Mouse (Mus musculus) gastrocnemius, adult 2 months (tissue): ENCODE results near the gene Rps18. TPM values are rescaled to one million over a fixed set of nuclear protein-coding genes. Genes with fewer than 3 reads are reported as not detected.
A peak's percentile ranks its signal among the peaks of the same experiment; 100 is the strongest.

Experiments
- DNase-seq: peaks from one replicate; pipeline ENCODE4 v3.0.0; 2022
- H3K27ac ChIP-seq: fragments of 200-600 bp; 2 replicates; pipeline ENCODE4 v1.8.1; 2022; ENCODE audit warnings: mild to moderate bottlenecking
- H3K4me3 ChIP-seq: fragments of 200-600 bp; 2 replicates; pipeline ENCODE4 v1.8.1; 2022; ENCODE audit warnings: mild to moderate bottlenecking, moderate library complexity
- CTCF ChIP-seq: fragments of 200-600 bp; IDR thresholded peaks from 2 replicates; pipeline ENCODE4 v1.8.1; 2022; ENCODE audit warnings: antibody characterized with exemption, mild to moderate bottlenecking, moderate library complexity
- intact Hi-C: fragments of 180-260 bp; cut with DNase I; formaldehyde crosslinking; loops from one replicate; pipeline ENCODE4 v1.15.1; 2025
- total RNA-seq, 2 experiments: library from RNA; stranded (reverse); gene quantifications; 2 replicates each; pipeline ENCODE4 v1.2.3; 2021

Gene Rps18
- total RNA-seq, 2 experiments from 2014 or later, result 364 to 443 TPM

- H3K4me3 ChIP-seq, result no peak overlapping the region
- no peak for DNase-seq
- peak; percentile 43 for TF ChIP-seq CTCF
- intact Hi-C loops, result no loop called here
- no peak overlapping the region for H3K27ac ChIP-seq
Observed at GRCm38 (mm10) chr17:33924577-33925283, 31.1 kb downstream of the Rps18 start.

- intact Hi-C loops, result no loop called here
- DNase-seq, result no peak
- Histone ChIP-seq H3K27ac (no peak overlapping the region), H3K4me3 (no peak overlapping the region; the same call in none of the 2 replicates)
- TF ChIP-seq CTCF, result no peak
Observed at GRCm38 (mm10) chr17:33921361-33921760, 34.4 kb downstream of the Rps18 start.

- peak; percentile 87 for DNase-seq
- intact Hi-C loops, result no loop called here
- peak overlapping the region; percentile 89 for H3K27ac ChIP-seq
- TF ChIP-seq CTCF, result peak; percentile 88
- H3K4me3 ChIP-seq, result peak overlapping the region; percentile 94
Observed at GRCm38 (mm10) chr17:33920282-33921097, 35.3 kb downstream of the Rps18 start.

- H3K4me3 ChIP-seq, result peak overlapping the region; percentile 94
- TF ChIP-seq CTCF, result peak; percentile 46
- intact Hi-C loops, result no loop called here
- DNase-seq, result peak; percentile 89
- peak overlapping the region; percentile 89 for H3K27ac ChIP-seq
Observed at GRCm38 (mm10) chr17:33919351-33920281, 36.2 kb downstream of the Rps18 start.

GRCm38 (mm10) chr17:33918293-33919203 lies 37.3 kb downstream of the Rps18 start:
- no peak for TF ChIP-seq CTCF
- intact Hi-C loops, result no loop called here
- H3K4me3 ChIP-seq, result peak overlapping the region; percentile 94
- H3K27ac ChIP-seq, result peak overlapping the region; percentile 89
- DNase-seq, result peak; percentile 78

GRCm38 (mm10) chr17:33917656-33918292 lies 38.0 kb downstream of the Rps18 start:
- H3K4me3 ChIP-seq, result no peak overlapping the region
- intact Hi-C loops, result no loop called here
- DNase-seq, result no peak
- peak overlapping the region; percentile 89 for H3K27ac ChIP-seq
- no peak for TF ChIP-seq CTCF

- peak overlapping the region; percentile 82 for H3K4me3 ChIP-seq
- intact Hi-C loops, result no loop called here
- TF ChIP-seq CTCF, result no peak
- DNase-seq, result no peak
- peak overlapping the region; percentile 87 for H3K27ac ChIP-seq
Observed at GRCm38 (mm10) chr17:33916847-33917655, 38.8 kb downstream of the Rps18 start.

GRCm38 (mm10) chr17:33916294-33916693 lies 39.5 kb downstream of the Rps18 start:
- no peak for DNase-seq
- Histone ChIP-seq H3K27ac (peak overlapping the region; percentile 87), H3K4me3 (peak overlapping the region; percentile 82)
- intact Hi-C loops, result no loop called here
- TF ChIP-seq CTCF, result no peak

GRCm38 (mm10) chr17:33915671-33916250 lies 40.0 kb downstream of the Rps18 start, which contains the start of the genes Tapbp and Zbtb22:
Gene Tapbp, plus strand, starts transcription at chr17:33915899.
Gene Zbtb22, plus strand, starts transcription at chr17:33915904.
- peak; percentile 96 for DNase-seq
- intact Hi-C loops, result no loop called here
- Histone ChIP-seq H3K4me3 (peak within 1 kb of the TSS; percentile 82), H3K27ac (peak within 1 kb of the TSS; percentile 87)
- TF ChIP-seq CTCF, result no peak

- TF ChIP-seq CTCF, result no peak
- peak overlapping the region; percentile 82 for H3K4me3 ChIP-seq
- H3K27ac ChIP-seq, result peak overlapping the region; percentile 87
- intact Hi-C loops, result no loop called here
- DNase-seq, result no peak
Observed at GRCm38 (mm10) chr17:33914969-33915391, 40.8 kb downstream of the Rps18 start.
